Mouse (Mus musculus): ENCODE measurements around the gene Gm45717. TPM values are rescaled to one million over a fixed set of nuclear protein-coding genes. Genes with fewer than 3 reads are reported as not detected.

Gm45717 gene
- total and polyA plus RNA-seq, 2 experiments from 2014 or later = not detected

DNA sequence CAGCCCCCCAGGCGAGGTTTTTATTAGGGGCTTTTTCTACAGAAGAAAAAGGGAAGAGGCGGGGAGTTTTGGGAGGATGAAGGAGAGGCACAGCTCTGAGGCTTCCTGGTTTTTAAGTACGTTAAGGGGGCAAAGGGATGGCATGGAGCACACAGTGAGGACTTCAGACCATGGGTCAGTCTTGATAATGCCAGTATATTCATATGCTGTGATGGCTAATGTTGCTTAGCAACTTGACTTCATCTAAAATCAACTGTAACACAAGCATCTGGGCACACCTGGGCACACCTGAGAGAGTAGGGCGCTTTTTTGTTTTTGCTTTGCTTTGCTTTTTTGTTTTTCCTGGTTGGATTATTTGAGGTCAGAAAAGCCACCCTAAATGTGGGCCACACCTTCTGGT, 11.2 kb upstream of the Gm45717 start, which contains the start of gene Ifitm1:
Ifitm1 (plus strand) TSS at position 301 of the 400 bp plus-strand sequence.
- H3K9ac ChIP-seq = no peak within 1 kb of the TSS
- ATAC-seq (no peak), DNase-seq (no peak)
- no peak within 1 kb of the TSS for H3K4me2 ChIP-seq (ENCODE audit: low read depth)
- H3K36me3 ChIP-seq (ENCODE audit: insufficient read depth) = no peaks in the 10 kb centered on the region
- H3K4me1 ChIP-seq (ENCODE audit: insufficient read depth) = no peaks in the 10 kb centered on the region
- TF ChIP-seq CTCF (IDR thresholded peaks at IDR 0.05; ENCODE audit: low read depth) = no peak
- 80% methylated on average over 4 of the region's 4 CpGs for WGBS
- no peak within 1 kb of the TSS for H3K27ac ChIP-seq (ENCODE audit: low read depth, low read length)
- H3K27me3 ChIP-seq (ENCODE audit: insufficient read depth, low read length) = no peaks in the 10 kb centered on the region
- H3K9me3 ChIP-seq (ENCODE audit: low read length) = no peaks in the 10 kb centered on the region
- no peak within 1 kb of the TSS for H3K4me3 ChIP-seq (ENCODE audit: low read depth, low read length)

DNA sequence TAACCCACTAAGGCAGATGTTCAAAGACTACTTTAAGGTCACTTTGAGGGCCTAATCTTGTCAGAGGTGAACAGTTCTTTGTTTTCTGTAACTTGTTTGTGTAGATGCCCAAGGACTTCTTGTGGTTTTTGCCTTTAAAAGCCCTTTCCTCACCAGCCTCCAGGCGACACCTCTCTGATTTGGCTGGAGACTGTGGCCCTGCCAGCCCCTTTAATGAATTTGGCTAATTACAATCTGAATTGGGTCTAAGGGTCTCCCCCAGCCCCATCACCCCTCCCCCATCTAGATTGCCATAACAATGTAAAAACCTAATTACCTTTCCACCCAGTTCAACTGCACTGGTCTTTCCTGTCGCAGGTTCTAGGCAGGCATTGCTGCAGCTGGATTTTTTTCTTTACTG, 7.0 kb upstream of the Gm45717 start:
- Histone ChIP-seq H3K4me3 (ENCODE audit: low read depth, low read length) (no peak overlapping the region), H3K9me3 (ENCODE audit: low read length) (no peaks in the 10 kb centered on the region), H3K9ac (no peak overlapping the region), H3K4me1 (ENCODE audit: insufficient read depth) (no peaks in the 10 kb centered on the region), H3K4me2 (ENCODE audit: low read depth) (no peak overlapping the region), H3K27me3 (ENCODE audit: insufficient read depth, low read length) (no peaks in the 10 kb centered on the region), H3K36me3 (ENCODE audit: insufficient read depth) (no peaks in the 10 kb centered on the region), H3K27ac (ENCODE audit: low read depth, low read length) (no peak overlapping the region)
- ATAC-seq = no peak
- no peak for DNase-seq
- 29% methylated on average over 2 of the region's 2 CpGs for WGBS
- no peak for TF ChIP-seq CTCF (IDR thresholded peaks at IDR 0.05; ENCODE audit: low read depth)

DNA sequence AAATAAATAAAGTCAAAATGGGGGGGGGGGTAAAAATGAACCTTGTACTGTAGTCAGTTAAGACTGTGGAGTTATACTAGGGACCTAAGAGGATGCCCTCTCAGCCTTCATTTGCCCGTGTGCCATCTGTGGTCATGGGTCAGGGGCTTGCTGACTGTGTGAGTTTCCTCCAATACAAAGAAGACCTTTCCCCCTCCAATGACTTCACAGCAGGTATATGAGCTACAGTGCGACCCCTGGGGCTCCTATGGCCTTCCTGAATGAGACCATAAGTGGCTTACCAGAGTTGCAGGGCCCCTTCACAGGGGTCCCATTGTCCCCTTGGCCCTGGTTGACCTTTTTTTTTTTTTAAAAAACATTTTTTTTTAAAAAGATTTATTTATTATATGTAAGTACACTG, 5.7 kb upstream of the Gm45717 start:
- Histone ChIP-seq H3K27me3 (ENCODE audit: insufficient read depth, low read length) (no peaks in the 10 kb centered on the region), H3K9ac (no peak overlapping the region), H3K27ac (ENCODE audit: low read depth, low read length) (no peak overlapping the region), H3K36me3 (ENCODE audit: insufficient read depth) (no peaks in the 10 kb centered on the region), H3K4me3 (ENCODE audit: low read depth, low read length) (no peak overlapping the region), H3K9me3 (ENCODE audit: low read length) (no peaks in the 10 kb centered on the region), H3K4me2 (ENCODE audit: low read depth) (no peak overlapping the region), H3K4me1 (ENCODE audit: insufficient read depth) (no peaks in the 10 kb centered on the region)
- no peak for TF ChIP-seq CTCF (IDR thresholded peaks at IDR 0.05; ENCODE audit: low read depth)
- WGBS = 68% methylated on average over 2 of the region's 2 CpGs
- DNase-seq = no peak
- ATAC-seq = no peak

DNA sequence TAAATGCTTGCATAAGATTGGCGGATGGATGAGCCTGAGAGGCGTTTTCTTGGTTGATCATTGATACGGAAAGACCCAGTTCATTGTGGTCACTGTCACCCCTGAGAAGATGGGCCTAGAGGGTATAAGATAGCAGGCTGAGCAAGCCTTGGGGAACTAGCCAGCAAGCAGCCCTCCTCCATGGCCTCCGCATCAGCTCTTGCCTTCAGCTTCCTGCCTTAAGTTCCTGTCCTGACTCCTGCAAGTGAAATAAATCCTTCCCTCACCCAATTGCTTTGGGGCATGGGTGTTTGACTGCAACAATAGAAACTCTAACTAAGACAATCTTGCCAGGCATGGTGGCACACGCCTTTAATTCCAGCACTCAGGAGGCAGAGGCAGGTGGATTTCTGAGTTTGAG, 4.3 kb upstream of the Gm45717 start:
- WGBS = 40% methylated on average over 5 of the region's 5 CpGs
- no peak for DNase-seq
- Histone ChIP-seq H3K4me2 (ENCODE audit: low read depth) (no peak overlapping the region), H3K4me3 (ENCODE audit: low read depth, low read length) (no peak overlapping the region), H3K27ac (ENCODE audit: low read depth, low read length) (no peak overlapping the region), H3K9me3 (ENCODE audit: low read length) (no peaks in the 10 kb centered on the region), H3K9ac (no peak overlapping the region), H3K4me1 (ENCODE audit: insufficient read depth) (no peaks in the 10 kb centered on the region), H3K27me3 (ENCODE audit: insufficient read depth, low read length) (no peaks in the 10 kb centered on the region), H3K36me3 (ENCODE audit: insufficient read depth) (no peaks in the 10 kb centered on the region)
- TF ChIP-seq CTCF (IDR thresholded peaks at IDR 0.05; ENCODE audit: low read depth) = no peak
- no peak for ATAC-seq

DNA sequence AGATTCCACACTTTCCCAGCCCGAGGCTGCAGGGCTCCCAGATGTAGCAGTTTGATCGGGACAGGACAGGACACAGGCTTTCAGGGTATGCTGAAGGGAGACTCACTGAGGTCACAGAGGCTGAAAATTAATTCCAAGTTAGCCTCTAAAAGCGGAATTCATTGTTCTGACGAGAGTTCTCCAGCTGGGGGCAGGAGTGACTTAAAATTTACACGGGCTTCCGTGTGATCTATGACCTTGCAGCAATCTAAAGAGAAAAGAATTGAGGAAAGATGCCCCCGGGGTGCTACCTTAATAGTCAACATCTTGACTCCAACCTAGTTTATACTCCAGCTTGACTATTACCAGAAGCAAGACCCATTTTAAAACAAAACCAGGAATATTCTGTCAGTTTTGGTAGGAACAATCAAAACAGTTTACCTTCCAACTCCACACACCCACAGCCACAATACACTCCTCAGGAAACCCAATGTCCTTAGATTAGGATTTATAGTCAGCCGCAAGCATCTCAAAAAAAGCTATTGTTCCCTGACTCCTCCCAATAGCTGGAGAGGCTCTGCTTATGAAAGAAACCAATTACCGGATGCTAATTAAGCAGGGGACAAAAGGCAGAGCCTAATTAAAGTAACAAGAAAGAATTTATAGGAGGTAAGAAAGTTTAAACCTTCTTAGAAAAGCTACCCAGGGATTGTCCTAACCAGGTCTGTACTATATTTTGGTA, 3.6 kb upstream of the Gm45717 start:
- Histone ChIP-seq H3K36me3 (ENCODE audit: insufficient read depth) (no peaks in the 10 kb centered on the region), H3K9ac (no peak overlapping the region), H3K27ac (ENCODE audit: low read depth, low read length) (no peak overlapping the region), H3K4me3 (ENCODE audit: low read depth, low read length) (no peak overlapping the region), H3K4me1 (ENCODE audit: insufficient read depth) (no peaks in the 10 kb centered on the region), H3K27me3 (ENCODE audit: insufficient read depth, low read length) (no peaks in the 10 kb centered on the region), H3K9me3 (ENCODE audit: low read length) (no peaks in the 10 kb centered on the region), H3K4me2 (ENCODE audit: low read depth) (no peak overlapping the region)
- TF ChIP-seq CTCF (IDR thresholded peaks at IDR 0.05; ENCODE audit: low read depth) = peak; percentile 31
- ATAC-seq = no peak; the same call in 1 of the 2 replicates
- 2% methylated on average over 9 of the region's 9 CpGs for WGBS
- DNase-seq = peak; percentile 33

DNA sequence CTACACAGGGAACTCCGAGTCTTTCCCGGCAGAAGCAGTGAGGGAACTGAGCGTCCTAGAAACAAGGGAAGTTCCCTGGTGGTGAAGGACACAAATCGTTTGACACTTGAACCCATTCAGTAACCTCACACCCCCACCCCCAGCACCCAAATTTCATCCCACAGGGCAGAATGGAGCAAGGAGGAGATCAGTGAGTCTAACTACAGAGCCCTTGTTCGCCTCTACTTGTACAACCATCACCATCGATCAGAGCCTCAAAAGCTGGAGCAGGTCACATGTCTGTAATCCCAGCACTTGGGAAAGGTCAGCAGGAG, 776 bp upstream of the Gm45717 start:
- H3K4me3 ChIP-seq (ENCODE audit: low read depth, low read length) = no peak overlapping the region
- no peak overlapping the region for H3K9ac ChIP-seq
- ATAC-seq = no peak
- no peaks in the 10 kb centered on the region for H3K9me3 ChIP-seq (ENCODE audit: low read length)
- TF ChIP-seq CTCF (IDR thresholded peaks at IDR 0.05; ENCODE audit: low read depth) = no peak
- H3K36me3 ChIP-seq (ENCODE audit: insufficient read depth) = no peaks in the 10 kb centered on the region
- DNase-seq = no peak
- no peak overlapping the region for H3K27ac ChIP-seq (ENCODE audit: low read depth, low read length)
- H3K4me1 ChIP-seq (ENCODE audit: insufficient read depth) = no peaks in the 10 kb centered on the region
- 67% methylated on average over 6 of the region's 6 CpGs for WGBS
- H3K27me3 ChIP-seq (ENCODE audit: insufficient read depth, low read length) = no peaks in the 10 kb centered on the region
- H3K4me2 ChIP-seq (ENCODE audit: low read depth) = no peak overlapping the region

DNA sequence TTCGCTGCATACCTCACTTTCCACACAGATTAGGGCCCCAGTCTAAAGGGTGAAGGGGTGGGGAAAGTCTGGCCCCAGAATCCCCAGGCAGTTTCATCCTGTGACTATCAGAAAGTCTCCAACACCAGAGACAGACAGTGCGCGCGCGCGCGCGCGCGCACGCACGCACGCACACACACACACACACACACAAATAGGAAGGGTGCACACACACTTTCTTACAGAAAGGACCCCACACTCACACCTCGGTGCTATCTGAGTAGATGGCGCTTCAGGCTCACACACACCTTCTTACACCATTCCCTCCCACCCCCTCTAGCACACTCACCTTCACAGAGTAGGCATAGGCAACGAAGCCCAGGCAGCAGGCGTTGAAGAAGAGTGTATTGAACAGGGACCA, 395 bp downstream of the Gm45717 start:
- ATAC-seq = peak; percentile 55; the same call in 1 of the 2 replicates
- no peak for TF ChIP-seq CTCF (IDR thresholded peaks at IDR 0.05; ENCODE audit: low read depth)
- no peaks in the 10 kb centered on the region for H3K27me3 ChIP-seq (ENCODE audit: insufficient read depth, low read length)
- peak overlapping the region; percentile 22; the same call in 1 of the 2 replicates for H3K9ac ChIP-seq
- H3K4me3 ChIP-seq (ENCODE audit: low read depth, low read length) = peak overlapping the region; percentile 29
- no peaks in the 10 kb centered on the region for H3K4me1 ChIP-seq (ENCODE audit: insufficient read depth)
- no peak overlapping the region; the same call in 1 of the 2 replicates for H3K27ac ChIP-seq (ENCODE audit: low read depth, low read length)
- no peaks in the 10 kb centered on the region for H3K36me3 ChIP-seq (ENCODE audit: insufficient read depth)
- H3K9me3 ChIP-seq (ENCODE audit: low read length) = no peaks in the 10 kb centered on the region
- WGBS = 18% methylated on average over 14 of the region's 17 CpGs
- DNase-seq = peak; percentile 56
- peak overlapping the region; percentile 47 for H3K4me2 ChIP-seq (ENCODE audit: low read depth)

All from forebrain, postnatal 0 days (tissue).